Mouse (Mus musculus) forebrain, embryonic 11.5 days (tissue): ENCODE results near the gene Scn3a. TPM values are rescaled to one million over a fixed set of nuclear protein-coding genes. Genes with fewer than 3 reads are reported as not detected.
A peak's percentile ranks its signal among the peaks of the same experiment; 100 is the strongest.

Source experiments
- ATAC-seq: fragments of 200-750 bp; cut with Nextera tagmentation; replicated peaks from 2 replicates; pipeline ENCODE4 v1.8.0; 2017; ENCODE audit warnings: moderate TSS enrichment; ENCODE audit not compliant: low FRiP score
- DNase-seq: peaks from one replicate; pipeline ENCODE4 v3.0.0-alpha.2; 2017; ENCODE audit warnings: low spot score
- H3K27ac ChIP-seq: fragments of 300-500 bp; sonication (generic); 2 replicates; pipeline ENCODE4 v1.5.1; 2014; ENCODE audit warnings: low read depth, low read length
- H3K27me3 ChIP-seq: fragments of 300-500 bp; sonication (generic); 2 replicates; pipeline ENCODE4 v1.6.1; 2014; ENCODE audit warnings: mild to moderate bottlenecking, low read length, mixed read lengths; ENCODE audit not compliant: control insufficient read depth, insufficient read depth
- H3K36me3 ChIP-seq: fragments of 300-500 bp; sonication (generic); 2 replicates; pipeline ENCODE4 v1.6.1; 2014; ENCODE audit warnings: mild to moderate bottlenecking, low read length, moderate library complexity, mixed read lengths; ENCODE audit not compliant: control insufficient read depth, insufficient read depth
- H3K4me1 ChIP-seq: fragments of 300-500 bp; sonication (generic); replicated peaks from 2 replicates; pipeline ENCODE4 v1.6.1; 2014; ENCODE audit warnings: low read length, mixed read lengths; ENCODE audit not compliant: control insufficient read depth, insufficient read depth
- H3K4me2 ChIP-seq: fragments of 300-500 bp; sonication (generic); 2 replicates; pipeline ENCODE4 v1.6.1; 2014; ENCODE audit warnings: low read depth, mild to moderate bottlenecking, low read length, moderate library complexity, mixed read lengths; ENCODE audit not compliant: severe bottlenecking
- H3K4me3 ChIP-seq: fragments of 300-500 bp; sonication (generic); 2 replicates; pipeline ENCODE4 v1.5.1; 2014; ENCODE audit warnings: low read depth, low read length
- H3K9ac ChIP-seq: fragments of 300-500 bp; sonication (generic); 2 replicates; pipeline ENCODE4 v1.6.1; 2014; ENCODE audit warnings: low read length
- H3K9me3 ChIP-seq: fragments of 300-500 bp; sonication (generic); 2 replicates; pipeline ENCODE4 v1.6.1; 2016; ENCODE audit warnings: low read length, mixed read lengths; ENCODE audit not compliant: control insufficient read depth
- WGBS: fragments of 180-500 bp; shearing (Covaris S2); extraction: QIAGEN DNeasy Blood & Tissue Kit; methylation state at CpG from one replicate; pipeline ENCODE4 v1.1.7; 2014; 5-methylcytosine and 5-hydroxymethylcytosine counted together
- polyA plus RNA-seq: library from polyadenylated mRNA; unstranded; fragments of >200 nt; fragmentation: Nextera tagmentation; extraction: Ambion mirVana; gene quantifications from 2 replicates; pipeline ENCODE4 v1.2.1, GENCODE M21; 2014

Scn3a gene
- 19.2 and 19.8 TPM in 2 replicates for polyA plus RNA-seq

DNA sequence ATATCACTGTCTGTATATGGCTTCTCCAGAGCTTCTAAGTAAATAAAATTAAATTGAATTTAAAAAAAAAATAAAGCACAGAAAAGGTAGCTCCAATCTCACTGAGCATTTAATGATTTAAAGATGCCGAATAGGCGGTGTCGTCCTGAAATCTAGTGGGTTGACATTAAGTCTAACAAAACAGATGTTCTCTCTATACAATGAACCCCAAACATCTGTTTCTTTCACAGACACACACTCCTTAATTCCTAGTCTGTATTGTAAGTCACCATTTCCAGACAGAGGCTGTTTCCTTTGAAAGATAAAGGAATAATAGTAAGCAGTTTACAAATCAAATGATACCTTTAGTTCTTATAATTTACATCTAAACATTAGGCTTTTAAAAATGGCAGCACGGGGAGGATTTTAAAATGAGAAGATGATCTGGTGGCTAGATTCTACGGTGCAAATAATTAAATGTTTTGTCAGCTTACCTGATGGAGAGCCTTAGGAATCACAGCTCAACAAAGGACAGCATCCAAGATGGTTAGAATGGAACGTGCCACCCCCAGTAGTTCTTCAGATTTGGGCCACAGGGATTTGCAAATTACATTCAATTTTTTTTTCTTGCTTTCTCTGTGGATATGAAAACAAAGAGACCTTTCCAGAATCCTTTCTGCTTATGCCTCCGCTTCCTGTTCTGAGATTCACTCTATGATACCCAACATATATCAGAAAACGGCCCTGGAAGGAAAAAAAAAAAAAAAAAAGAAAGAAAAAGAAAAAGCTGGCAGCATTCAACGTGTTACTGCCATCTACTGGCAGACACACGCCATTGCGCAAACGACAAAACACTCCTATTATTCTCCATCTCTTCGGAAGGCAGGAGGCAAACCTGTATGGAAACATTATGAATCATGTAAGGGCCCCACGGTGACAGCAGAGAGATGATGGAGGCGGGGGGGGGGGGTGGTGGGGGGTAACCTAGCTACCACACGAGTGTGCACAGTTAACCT lies at the start of gene Scn3a:
Gene Scn3a (minus strand): TSS at position 835 of the 995 bp plus-strand sequence.
- 17% methylated on average over 16 of the region's 16 CpGs for WGBS
- H3K27ac ChIP-seq: no peak within 1 kb of the TSS

DNA sequence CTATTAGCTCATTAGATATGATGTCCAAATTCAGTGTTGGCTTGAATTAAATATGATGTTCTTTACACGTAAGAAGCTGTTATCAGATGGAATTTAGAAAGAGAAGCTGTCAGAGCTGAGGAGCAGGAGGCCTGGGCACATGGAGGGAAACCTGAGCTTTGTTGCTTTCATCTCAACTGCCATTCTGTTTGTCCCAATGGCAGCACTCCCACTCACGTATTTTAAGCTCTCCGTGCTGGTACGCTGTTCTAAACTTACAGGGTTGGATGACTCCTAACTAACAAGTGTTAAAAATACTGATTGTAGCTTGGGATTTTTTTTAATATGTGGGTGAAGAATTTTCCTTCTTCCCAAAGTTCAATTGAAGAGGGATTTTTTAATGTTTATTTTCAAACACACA lies 44.5 kb upstream of the Scn3a start:
- H3K27ac ChIP-seq: no peak overlapping the region
- no peak overlapping the region for H3K4me2 ChIP-seq
- no peaks in the 10 kb centered on the region for H3K9me3 ChIP-seq
- ATAC-seq: no peak
- no peaks in the 10 kb centered on the region for H3K4me1 ChIP-seq
- no peak overlapping the region for H3K9ac ChIP-seq
- 86% methylated on average over 4 of the region's 4 CpGs for WGBS
- no peak overlapping the region for H3K4me3 ChIP-seq
- no peaks in the 10 kb centered on the region for H3K27me3 ChIP-seq
- DNase-seq: no peak
- H3K36me3 ChIP-seq: no peaks in the 10 kb centered on the region

More for the DNA sequence above, at the start of gene Scn3a:
- peak within 1 kb of the TSS; percentile 34; the same call in 1 of the 2 replicates for H3K4me2 ChIP-seq
- no peaks in the 10 kb centered on the region for H3K27me3 ChIP-seq
- peak within 1 kb of the TSS; percentile 48 for H3K9ac ChIP-seq
- no peaks in the 10 kb centered on the region for H3K9me3 ChIP-seq
- DNase-seq: peak; percentile 67
- H3K4me1 ChIP-seq: no peaks in the 10 kb centered on the region
- H3K4me3 ChIP-seq: peak within 1 kb of the TSS; percentile 23
- H3K36me3 ChIP-seq: no peaks in the 10 kb centered on the region
- ATAC-seq: peak; percentile 81

DNA sequence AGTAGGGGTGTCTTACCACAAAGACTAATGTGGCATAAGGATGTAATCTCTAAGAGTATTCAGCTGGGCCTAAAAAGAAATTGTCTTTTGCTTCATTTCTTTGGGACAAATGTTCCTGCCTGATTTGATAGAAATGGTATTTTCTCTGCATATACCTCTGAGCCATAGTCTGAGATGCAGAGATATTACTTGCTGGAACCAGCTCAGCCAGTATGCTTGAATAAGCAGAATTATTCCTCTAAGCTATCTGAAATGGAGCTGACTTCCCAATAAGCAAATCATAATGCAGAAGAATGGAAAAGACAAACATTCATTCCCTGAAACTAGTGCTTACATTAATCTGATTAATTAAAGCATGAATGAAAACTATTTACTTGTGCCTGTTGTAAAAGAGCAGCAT lies 40.4 kb upstream of the Scn3a start:
- no peaks in the 10 kb centered on the region for H3K9me3 ChIP-seq
- no peaks in the 10 kb centered on the region for H3K4me1 ChIP-seq
- H3K27me3 ChIP-seq: no peaks in the 10 kb centered on the region
- no peak overlapping the region for H3K4me3 ChIP-seq
- no peak overlapping the region for H3K4me2 ChIP-seq
- no peak overlapping the region for H3K27ac ChIP-seq
- H3K36me3 ChIP-seq: no peaks in the 10 kb centered on the region
- no peak for DNase-seq
- no peak for ATAC-seq
- no peak overlapping the region for H3K9ac ChIP-seq

DNA sequence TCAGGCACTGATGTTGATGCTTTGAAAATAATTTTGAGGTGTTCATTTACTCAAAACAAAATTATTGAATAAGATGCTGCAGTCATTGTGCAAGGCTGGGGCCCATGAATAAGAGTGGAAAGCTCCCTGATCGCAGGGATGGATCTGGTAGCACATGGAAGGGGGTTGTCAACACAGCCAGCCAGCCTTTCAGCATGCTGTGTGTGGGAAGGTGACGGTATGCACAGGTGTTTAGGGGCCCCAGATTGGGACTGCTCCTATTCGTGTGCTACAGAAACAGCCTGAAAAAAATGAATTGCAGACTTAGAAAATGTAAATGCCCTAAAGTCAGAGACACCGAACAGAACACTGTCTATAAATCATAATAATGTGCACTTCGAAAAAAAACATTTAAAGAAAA lies 20.3 kb upstream of the Scn3a start:
- H3K27ac ChIP-seq: no peak overlapping the region
- no peaks in the 10 kb centered on the region for H3K9me3 ChIP-seq
- ATAC-seq (no peak), DNase-seq (no peak)
- 83% methylated on average over 5 of the region's 5 CpGs for WGBS
- no peak overlapping the region for H3K9ac ChIP-seq
- H3K36me3 ChIP-seq: no peaks in the 10 kb centered on the region
- no peak overlapping the region for H3K4me2 ChIP-seq
- H3K4me3 ChIP-seq: no peak overlapping the region
- no peaks in the 10 kb centered on the region for H3K4me1 ChIP-seq
- H3K27me3 ChIP-seq: no peaks in the 10 kb centered on the region

DNA sequence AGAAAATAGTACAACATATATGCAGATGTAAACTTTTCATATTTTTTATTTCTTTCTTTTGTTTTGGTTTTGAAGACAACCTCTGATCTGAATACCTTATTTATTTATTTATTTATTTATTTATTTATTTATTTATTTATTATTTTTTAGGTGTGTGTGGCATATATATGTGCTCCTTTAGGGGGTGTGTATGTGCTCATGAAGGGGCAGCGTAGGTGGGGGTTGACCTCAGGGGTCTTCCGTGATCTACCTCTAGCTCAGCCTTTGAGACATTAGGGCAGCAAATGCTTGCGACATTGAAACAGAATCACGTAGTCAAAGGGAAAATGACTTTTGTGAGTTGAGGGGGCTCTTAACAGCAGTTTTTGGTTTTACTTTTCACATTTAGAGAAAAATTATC lies 498 bp upstream of the Scn3a start:
- no peaks in the 10 kb centered on the region for H3K9me3 ChIP-seq
- no peaks in the 10 kb centered on the region for H3K4me1 ChIP-seq
- DNase-seq: no peak
- H3K27ac ChIP-seq: no peak overlapping the region
- H3K9ac ChIP-seq: no peak overlapping the region
- no peak overlapping the region for H3K4me3 ChIP-seq
- no peak overlapping the region for H3K4me2 ChIP-seq
- peak; percentile 60; the same call in 1 of the 2 replicates for ATAC-seq
- H3K27me3 ChIP-seq: no peaks in the 10 kb centered on the region
- no peaks in the 10 kb centered on the region for H3K36me3 ChIP-seq
- 94% methylated on average over 4 of the region's 4 CpGs for WGBS

DNA sequence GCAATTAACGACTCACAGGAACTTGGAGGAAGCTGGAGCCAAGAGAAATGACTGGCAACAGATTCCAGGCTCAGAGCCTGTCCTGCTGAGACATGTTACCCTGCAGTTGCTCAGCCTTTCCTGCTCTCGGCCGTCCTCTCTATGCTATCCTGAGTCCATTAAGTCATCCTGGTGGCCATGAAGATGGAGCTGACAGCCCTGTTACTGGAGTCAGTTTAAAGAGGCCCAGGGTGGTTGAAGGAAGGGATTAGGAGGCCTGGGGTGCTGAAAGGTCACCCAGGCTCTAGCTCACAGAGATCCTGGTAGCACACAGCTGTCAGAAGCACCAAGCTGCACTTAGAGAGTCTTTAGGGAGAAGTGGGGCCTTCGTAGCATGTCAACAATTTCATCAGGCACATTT lies 3.5 kb downstream of the Scn3a start:
- no peak for ATAC-seq
- H3K27me3 ChIP-seq: no peaks in the 10 kb centered on the region
- H3K36me3 ChIP-seq: no peaks in the 10 kb centered on the region
- no peak for DNase-seq
- H3K9me3 ChIP-seq: no peaks in the 10 kb centered on the region
- H3K27ac ChIP-seq: no peak overlapping the region
- H3K4me1 ChIP-seq: no peaks in the 10 kb centered on the region
- 59% methylated on average over 4 of the region's 4 CpGs for WGBS
- H3K9ac ChIP-seq: no peak overlapping the region
- H3K4me3 ChIP-seq: no peak overlapping the region
- no peak overlapping the region for H3K4me2 ChIP-seq

DNA sequence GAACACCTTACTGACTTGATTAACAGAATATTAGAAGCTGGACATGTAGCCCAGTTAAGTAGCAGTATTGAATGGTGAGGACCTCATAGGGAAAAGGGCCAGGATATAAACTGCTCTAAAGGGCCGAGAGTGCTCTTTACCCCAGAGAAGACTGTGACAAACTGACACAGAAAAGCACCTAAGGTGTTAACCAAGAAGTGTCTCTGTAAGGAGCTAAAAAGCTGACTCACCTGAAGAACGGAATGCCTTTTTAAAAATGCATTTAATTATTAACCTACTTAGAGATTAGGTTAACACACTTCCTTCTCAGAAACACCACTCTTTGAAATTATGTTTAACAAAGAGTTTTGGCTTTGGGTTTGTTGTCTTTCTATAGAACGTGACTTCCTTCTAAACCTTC lies 9.7 kb downstream of the Scn3a start:
- H3K36me3 ChIP-seq: no peaks in the 10 kb centered on the region
- ATAC-seq (no peak), DNase-seq (no peak)
- H3K27ac ChIP-seq: no peak overlapping the region
- H3K27me3 ChIP-seq: no peaks in the 10 kb centered on the region
- WGBS: 87% methylated on average over 3 of the region's 3 CpGs
- no peaks in the 10 kb centered on the region for H3K4me1 ChIP-seq
- no peak overlapping the region for H3K4me3 ChIP-seq
- no peak overlapping the region for H3K9ac ChIP-seq
- no peaks in the 10 kb centered on the region for H3K9me3 ChIP-seq
- no peak overlapping the region for H3K4me2 ChIP-seq

DNA sequence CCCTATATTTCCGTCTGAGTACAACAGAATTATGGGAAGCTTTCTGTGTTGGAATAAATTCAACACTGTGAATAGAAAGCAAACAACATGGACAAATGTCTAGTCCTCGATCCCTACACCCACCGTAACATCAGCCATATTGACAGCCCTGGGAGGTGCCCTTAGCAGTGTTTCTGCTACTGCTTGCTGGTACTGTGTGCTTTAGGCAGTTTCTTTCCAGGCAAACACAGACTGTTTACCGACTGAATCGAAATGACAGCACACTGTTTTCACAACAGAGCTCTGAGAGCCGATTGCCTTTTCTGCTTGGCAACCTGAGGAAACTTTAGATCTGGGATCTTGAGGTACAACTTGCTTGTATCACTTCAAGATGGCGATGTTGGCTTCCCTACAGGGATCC lies 12.8 kb downstream of the Scn3a start:
- no peak for ATAC-seq
- Histone ChIP-seq H3K9ac (no peak overlapping the region), H3K27ac (no peak overlapping the region), H3K9me3 (no peaks in the 10 kb centered on the region), H3K36me3 (no peaks in the 10 kb centered on the region), H3K27me3 (no peaks in the 10 kb centered on the region), H3K4me1 (no peaks in the 10 kb centered on the region), H3K4me2 (no peak overlapping the region), H3K4me3 (no peak overlapping the region)
- WGBS: 91% methylated on average over 7 of the region's 7 CpGs
- DNase-seq: no peak

DNA sequence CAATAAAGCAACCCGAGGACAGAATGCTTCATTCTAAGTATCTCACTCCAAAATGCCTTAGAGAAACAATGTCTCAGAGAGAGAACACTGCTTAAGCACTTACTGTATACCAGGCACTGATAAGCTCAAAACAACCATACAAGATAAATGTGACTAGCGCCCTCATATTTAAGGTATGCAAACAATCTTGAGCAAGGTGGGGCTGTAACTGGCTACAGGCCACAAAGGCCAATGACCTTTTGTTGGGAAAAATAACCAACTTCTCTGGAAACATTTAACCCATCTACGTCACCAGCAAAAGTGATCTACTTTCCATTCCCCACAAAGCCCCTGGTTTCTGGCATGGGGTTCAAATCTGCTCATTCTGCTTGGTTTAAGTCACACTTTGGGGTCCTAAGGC lies 14.0 kb downstream of the Scn3a start:
- H3K36me3 ChIP-seq: no peaks in the 10 kb centered on the region
- H3K4me2 ChIP-seq: no peak overlapping the region
- no peaks in the 10 kb centered on the region for H3K27me3 ChIP-seq
- H3K9ac ChIP-seq: no peak overlapping the region
- H3K9me3 ChIP-seq: no peaks in the 10 kb centered on the region
- no peak overlapping the region for H3K4me3 ChIP-seq
- ATAC-seq (no peak), DNase-seq (no peak)
- H3K4me1 ChIP-seq: no peaks in the 10 kb centered on the region
- 86% methylated on average over 3 of the region's 3 CpGs for WGBS
- no peak overlapping the region for H3K27ac ChIP-seq
